ENCODE assay signal across 19 mouse cellular contexts in the genomic region with DNA sequence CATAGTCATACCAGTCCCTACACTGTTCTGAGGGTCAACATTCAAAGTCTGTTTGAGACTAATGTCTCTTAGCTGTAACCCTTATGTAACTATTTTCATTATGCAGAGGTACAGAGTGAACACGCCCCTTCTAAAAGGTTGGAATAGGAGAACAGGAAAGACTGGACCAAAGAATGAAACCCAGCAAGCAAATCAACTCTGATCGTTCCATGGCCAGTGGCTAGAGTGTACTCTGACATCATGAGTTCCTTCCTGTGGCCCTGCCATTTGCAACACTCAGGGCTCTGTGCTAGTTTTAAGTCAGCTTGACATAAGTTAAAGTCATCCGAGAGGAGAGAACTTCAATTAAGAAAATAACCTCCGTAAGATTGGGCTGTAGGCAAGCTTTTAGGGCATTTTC. TPM values are rescaled to one million over a fixed set of nuclear protein-coding genes. Genes with fewer than 3 reads are reported as not detected.
DNase-seq lines count a peak whose midpoint lies in the region; ATAC-seq and TF ChIP-seq lines count a peak whose summit lies in the region.
"Had no signal": no experiment of that assay in that cellular context is flagged by ENCODE, and none has a peak within 500 bp of the region (broad histone marks: within the 10 kb centered on the region; RNA-seq: fewer than 3 reads in every experiment).

No protein-coding gene starts in this region.

- no peak overlapping the region for H3K4me3 ChIP-seq in heart, adult 2 months
- H3K4me3 ChIP-seq in liver, embryonic 16.5 days (ENCODE audit: low read depth, low read length) = no peak overlapping the region
- H3K4me3 ChIP-seq in liver, postnatal 0 days (ENCODE audit: low read depth, low read length) = no peak overlapping the region
- no peak overlapping the region for H3K4me3 ChIP-seq in midbrain, postnatal 0 days (ENCODE audit: low read depth, low read length)
- H3K4me3 ChIP-seq: embryonic facial prominence, embryonic 10.5 days; forebrain, embryonic 10.5 days; heart, embryonic 15.5 days; hindbrain, embryonic 10.5 days had no signal

- no peaks in the 10 kb centered on the region for H3K27me3 ChIP-seq in heart, adult 2 months (ENCODE audit: control insufficient read depth, insufficient read depth, low read length)
- H3K27me3 ChIP-seq in liver, embryonic 16.5 days (ENCODE audit: control insufficient read depth, insufficient read depth, low read depth, low read length) = no peaks in the 10 kb centered on the region
- H3K27me3 ChIP-seq in liver, postnatal 0 days (ENCODE audit: insufficient read depth, low read length) = no peaks in the 10 kb centered on the region
- no peaks in the 10 kb centered on the region for H3K27me3 ChIP-seq in midbrain, postnatal 0 days (ENCODE audit: insufficient read depth, low read length)
- H3K27me3 ChIP-seq: heart, embryonic 15.5 days had no signal

- H3K36me3 ChIP-seq in heart, adult 2 months (ENCODE audit: control insufficient read depth, insufficient read depth, low read length) = peaks cover 82% of the 10 kb centered on the region
- no peaks in the 10 kb centered on the region for H3K36me3 ChIP-seq in liver, embryonic 16.5 days (ENCODE audit: control insufficient read depth, insufficient read depth)
- peaks cover 16% of the 10 kb centered on the region for H3K36me3 ChIP-seq in liver, postnatal 0 days (replicated peaks; ENCODE audit: insufficient read depth, low read length)
- H3K36me3 ChIP-seq in midbrain, postnatal 0 days (ENCODE audit: insufficient read depth, low read length) = no peaks in the 10 kb centered on the region

- H3K4me2 ChIP-seq in liver, embryonic 16.5 days (ENCODE audit: low read depth, low read length) = no peak overlapping the region
- H3K4me2 ChIP-seq in liver, postnatal 0 days (ENCODE audit: low read depth, low read length) = no peak overlapping the region
- no peak overlapping the region for H3K4me2 ChIP-seq in midbrain, postnatal 0 days (ENCODE audit: low read depth, low read length, poor library complexity, severe bottlenecking)
- H3K4me2 ChIP-seq: heart, embryonic 11.5 days; heart, embryonic 15.5 days; hindbrain, embryonic 14.5 days had no signal

- no peak for TF ChIP-seq POLR2A in heart, adult 2 months (IDR thresholded peaks at IDR 0.05; ENCODE audit: insufficient read depth, low read depth, low read length)

- peak overlapping the region; percentile 40; the same call in 1 of the 2 replicates for H3K27ac ChIP-seq in heart, adult 2 months
- no peak overlapping the region for H3K27ac ChIP-seq in liver, embryonic 16.5 days (ENCODE audit: low read length)
- H3K27ac ChIP-seq in liver, postnatal 0 days (ENCODE audit: low read depth) = no peak overlapping the region
- H3K27ac ChIP-seq in midbrain, postnatal 0 days (ENCODE audit: low read depth, low read length) = no peak overlapping the region
- H3K27ac ChIP-seq: embryonic facial prominence, embryonic 10.5 days; forebrain, embryonic 10.5 days; heart, embryonic 15.5 days; hindbrain, embryonic 10.5 days; hindbrain, embryonic 14.5 days had no signal

- H3K9ac ChIP-seq in heart, adult 2 months (ENCODE audit: low read depth, low read length) = no peak overlapping the region
- no peak overlapping the region for H3K9ac ChIP-seq in liver, embryonic 16.5 days (ENCODE audit: low read depth, low read length)
- no peak overlapping the region for H3K9ac ChIP-seq in liver, postnatal 0 days (replicated peaks)
- no peak overlapping the region for H3K9ac ChIP-seq in midbrain, postnatal 0 days (replicated peaks; ENCODE audit: low read length, poor library complexity, severe bottlenecking)
- H3K9ac ChIP-seq: heart, embryonic 15.5 days; hindbrain, embryonic 14.5 days had no signal

- TF ChIP-seq CTCF in heart, adult 2 months (IDR thresholded peaks at IDR 0.05) = no peak
- TF ChIP-seq CTCF in liver, postnatal 0 days (IDR thresholded peaks at IDR 0.05; ENCODE audit: low read depth) = no peak
- no peak for TF ChIP-seq CTCF in midbrain, postnatal 0 days (IDR thresholded peaks at IDR 0.05)

- intact Hi-C loops in heart, adult 2 months (cut with DNase I) = no loop called here

- ATAC-seq in liver, embryonic 16.5 days (ENCODE audit: low read depth) = 0 out of 2 replicates have a peak, but pooled peaks have one; percentile 13
- no peak for ATAC-seq in liver, postnatal 0 days
- no peak for ATAC-seq in midbrain, postnatal 0 days (ENCODE audit: low FRiP score)
- ATAC-seq: forebrain, embryonic 14.5 days had no signal

- H3K9me3 ChIP-seq in liver, embryonic 16.5 days (replicated peaks; ENCODE audit: control insufficient read depth, low read length) = no peaks in the 10 kb centered on the region
- H3K9me3 ChIP-seq in liver, postnatal 0 days (ENCODE audit: low read length) = no peaks in the 10 kb centered on the region
- H3K9me3 ChIP-seq in midbrain, postnatal 0 days (ENCODE audit: low read length) = no peaks in the 10 kb centered on the region
- H3K9me3 ChIP-seq: heart, embryonic 15.5 days; hindbrain, embryonic 10.5 days had no signal

- no peak for DNase-seq in heart, adult 2 months
- DNase-seq in heart, adult 9 months (ENCODE audit: low spot score in 2 of 2) = no peak
- DNase-seq in liver, postnatal 0 days = no peak
- DNase-seq in 416B (ENCODE audit: low read depth) = peak; percentile 25
- peak; percentile 61 for DNase-seq in fat pad, adult 2 months (ENCODE audit: extremely low read depth, low read depth, low spot score)
- no peak for DNase-seq in midbrain, postnatal 0 days (ENCODE audit: low spot score)
- DNase-seq: adrenal gland, adult 2 months; adrenal gland, postnatal 25 days; cerebellum, adult 2 months; cerebellum, postnatal 10 days; gastrocnemius, postnatal 10 days had no signal

- H3K79me2 ChIP-seq in heart, adult 2 months (replicated peaks; ENCODE audit: control insufficient read depth, insufficient read depth, low read length) = peaks cover 21% of the 10 kb centered on the region

- 55% methylated on average over 4 of the region's 4 CpGs for WGBS in heart, adult 2 months
- WGBS in liver, embryonic 16.5 days (ENCODE audit: insufficient replicate concordance) = 62% methylated on average over 4 of the region's 4 CpGs
- WGBS in liver, postnatal 0 days (ENCODE audit: insufficient replicate concordance) = 73% methylated on average over 4 of the region's 4 CpGs
- 97% methylated on average over 4 of the region's 4 CpGs for WGBS in midbrain, postnatal 0 days

- TF ChIP-seq EP300 in heart, adult 2 months (IDR thresholded peaks at IDR 0.05; ENCODE audit: insufficient read depth, low read depth, low read length) = no peak
- TF ChIP-seq EP300 in liver, postnatal 0 days (IDR thresholded peaks at IDR 0.05; ENCODE audit: low read depth) = no peak

- peaks cover 44% of the 10 kb centered on the region for H3K4me1 ChIP-seq in heart, adult 2 months (ENCODE audit: control insufficient read depth, insufficient read depth, low read length)
- H3K4me1 ChIP-seq in liver, embryonic 16.5 days (ENCODE audit: control insufficient read depth, low read depth, low read length) = peaks cover 15% of the 10 kb centered on the region
- H3K4me1 ChIP-seq in liver, postnatal 0 days (ENCODE audit: insufficient read depth) = peaks cover 25% of the 10 kb centered on the region
- peaks cover 3% of the 10 kb centered on the region; the same call in 1 of the 2 replicates for H3K4me1 ChIP-seq in midbrain, postnatal 0 days (ENCODE audit: insufficient read depth, low read length)
- H3K4me1 ChIP-seq: embryonic facial prominence, embryonic 10.5 days; forebrain, embryonic 10.5 days; hindbrain, embryonic 10.5 days had no signal

RNA-seq across cellular contexts. Expression of a gene that starts 35.0 kb away (rescaled TPM):
- 100 to 1,000 TPM; 142 to 163 TPM for total RNA-seq in heart, adult 2 months (2021)
- polyA plus RNA-seq in heart, adult 2 months (2012; rRNA removed) = 68.0 and 89.8 TPM in 2 replicates
- 17.9 and 20.1 TPM in 2 replicates for polyA plus RNA-seq in liver, embryonic 16.5 days (2015; fragmentation: Nextera tagmentation; extraction: Ambion mirVana)
- 24.0 and 25.5 TPM in 2 replicates for polyA plus RNA-seq in liver, postnatal 0 days (2015; fragmentation: Nextera tagmentation; extraction: Ambion mirVana)
- 90.5 and 101 TPM in 2 replicates for total RNA-seq in midbrain, postnatal 0 days (2014; rRNA removed)
- polyA plus RNA-seq in midbrain, postnatal 0 days (2015; fragmentation: Nextera tagmentation; extraction: Ambion mirVana) = 77.2 and 79.9 TPM in 2 replicates

Comparison
In these comparisons a context has a peak if more than half of its experiments do, and no peak if none do; other contexts are left out.
1. DNase-seq: peak in 416B (single experiment) and fat pad, adult 2 months (single experiment); none in heart, adult 2 months (0 of 2), heart, adult 9 months (0 of 2), liver, postnatal 0 days (single experiment) and midbrain, postnatal 0 days (single experiment).